ENCODE assay signal across 9 mouse cellular contexts in genomic region chrY:90740013-90740561, GRCm38 (mm10). TPM values are rescaled to one million over a fixed set of nuclear protein-coding genes. Genes with fewer than 3 reads are reported as not detected.
DNase-seq lines count a peak whose midpoint lies in the region; ATAC-seq and TF ChIP-seq lines count a peak whose summit lies in the region.
"Had no signal": no experiment of that assay in that cellular context is flagged by ENCODE, and none has a peak within 500 bp of the region (broad histone marks: within the 10 kb centered on the region; RNA-seq: fewer than 3 reads in every experiment).

No protein-coding gene starts in this region.

- H3K9me3 ChIP-seq in hindbrain, embryonic 11.5 days (ENCODE audit: control insufficient read depth, low read length) = peaks cover 39% of the 10 kb centered on the region
- H3K9me3 ChIP-seq in hindbrain, embryonic 16.5 days (ENCODE audit: control insufficient read depth, low read length) = peaks cover 46% of the 10 kb centered on the region
- peaks cover 36% of the 10 kb centered on the region for H3K9me3 ChIP-seq in CH12.LX (replicated peaks; ENCODE audit: low read length)

- H3K4me2 ChIP-seq in hindbrain, embryonic 11.5 days (replicated peaks; ENCODE audit: low read depth, low read length) = no peak overlapping the region
- no peak overlapping the region for H3K4me2 ChIP-seq in hindbrain, embryonic 16.5 days (ENCODE audit: low read length)
- H3K4me2 ChIP-seq in CH12.LX (ENCODE audit: insufficient read depth, low read depth, poor library complexity, severe bottlenecking) = no peak overlapping the region
- H3K4me2 ChIP-seq: limb, embryonic 13.5 days had no signal

- peaks cover 22% of the 10 kb centered on the region for H3K36me3 ChIP-seq in hindbrain, embryonic 11.5 days (ENCODE audit: control insufficient read depth, insufficient read depth, low read length)
- H3K36me3 ChIP-seq in hindbrain, embryonic 16.5 days (ENCODE audit: control insufficient read depth, insufficient read depth, low read length) = peaks cover 28% of the 10 kb centered on the region
- H3K36me3 ChIP-seq in CH12.LX (replicated peaks in 1 of 2; ENCODE audit: control insufficient read depth in 1 of 2, insufficient read depth in 1 of 2, low read length in 1 of 2) = peaks cover 22 to 36% of the 10 kb centered on the region in 2 experiments

- H3K4me1 ChIP-seq in hindbrain, embryonic 11.5 days (replicated peaks; ENCODE audit: control insufficient read depth, insufficient read depth, low read length) = no peaks in the 10 kb centered on the region
- H3K4me1 ChIP-seq in hindbrain, embryonic 16.5 days (ENCODE audit: control insufficient read depth, insufficient read depth, low read depth, low read length) = no peaks in the 10 kb centered on the region
- H3K4me1 ChIP-seq in CH12.LX (ENCODE audit: control insufficient read depth in 1 of 2, insufficient read depth in 2 of 2) = no peaks in the 10 kb centered on the region
- H3K4me1 ChIP-seq: limb, embryonic 13.5 days had no signal

- TF ChIP-seq RAD21 in CH12.LX (IDR thresholded peaks at IDR 0.05; ENCODE audit: low read depth, low read length) = no peak

- ATAC-seq in hindbrain, embryonic 11.5 days (ENCODE audit: low FRiP score) = peak; percentile 10
- no peak for ATAC-seq in hindbrain, embryonic 16.5 days

- WGBS in hindbrain, embryonic 11.5 days = 51% methylated on average over 14 of the region's 14 CpGs
- WGBS in hindbrain, embryonic 16.5 days = 47% methylated on average over 14 of the region's 14 CpGs

- H3K79me2 ChIP-seq in CH12.LX (replicated peaks; ENCODE audit: control insufficient read depth, extremely low read depth, insufficient read depth, poor library complexity, severe bottlenecking) = no peaks in the 10 kb centered on the region

- H3K9ac ChIP-seq in hindbrain, embryonic 11.5 days (ENCODE audit: low read depth, low read length) = no peak overlapping the region
- no peak overlapping the region for H3K9ac ChIP-seq in hindbrain, embryonic 16.5 days (ENCODE audit: low read depth, low read length)
- H3K9ac ChIP-seq in CH12.LX (ENCODE audit: insufficient read depth, low read depth) = no peak overlapping the region
- H3K9ac ChIP-seq: limb, embryonic 13.5 days had no signal

- peak; percentile 74 for DNase-seq in hindbrain, embryonic 11.5 days (ENCODE audit: low spot score)
- peak; percentile 100 for DNase-seq in CH12.LX (ENCODE audit: extremely low read depth)
- peak; percentile 91 for DNase-seq in c-Kit-positive CD71-positive TER-119-positive erythroid progenitor cells, embryonic 14.5 days (ENCODE audit: low spot score)
- DNase-seq in gastrocnemius, postnatal 10 days = peak; percentile 17
- DNase-seq in kidney, postnatal 25 days = peak; percentile 26 to 71
- DNase-seq in monocyte, adult 2 months (ENCODE audit: low read depth in 1 of 2, low spot score in 2 of 2) = peak; percentile 40 to 70
- DNase-seq in thymus, postnatal 0 days (ENCODE audit: low spot score) = peak; percentile 64

- dilution Hi-C loops in CH12.LX (cut with MboI; ENCODE audit: extremely low pct_ligation_motif_present, extremely low pct_unique_long_range_greater_than_20kb, low sequenced_read_pairs) = no loop called here

- no peak for TF ChIP-seq POLR2A in CH12.LX (IDR thresholded peaks at IDR 0.05; ENCODE audit: low read depth, low read length)

- H3K27ac ChIP-seq in hindbrain, embryonic 11.5 days (ENCODE audit: low read depth, low read length) = no peak overlapping the region
- H3K27ac ChIP-seq in hindbrain, embryonic 16.5 days (ENCODE audit: low read depth, low read length) = no peak overlapping the region
- H3K27ac ChIP-seq in CH12.LX (ENCODE audit: insufficient read depth, low read depth) = no peak overlapping the region
- H3K27ac ChIP-seq: limb, embryonic 13.5 days had no signal

- no peak for TF ChIP-seq CTCF in CH12.LX (conservative IDR thresholded peaks at IDR 0.05 in 1 of 2, IDR thresholded peaks at IDR 0.05 in 1 of 2; ENCODE audit: low read depth in 2 of 2, low read length in 2 of 2)

- H3K27me3 ChIP-seq in hindbrain, embryonic 11.5 days (ENCODE audit: control insufficient read depth, insufficient read depth, low read length) = no peaks in the 10 kb centered on the region
- no peaks in the 10 kb centered on the region for H3K27me3 ChIP-seq in hindbrain, embryonic 16.5 days (replicated peaks; ENCODE audit: control insufficient read depth, insufficient read depth, low read length)
- no peaks in the 10 kb centered on the region for H3K27me3 ChIP-seq in CH12.LX (replicated peaks)
- H3K27me3 ChIP-seq: limb, embryonic 13.5 days had no signal

- H3K4me3 ChIP-seq in hindbrain, embryonic 11.5 days (ENCODE audit: low read depth, low read length) = no peak overlapping the region
- H3K4me3 ChIP-seq in hindbrain, embryonic 16.5 days (ENCODE audit: low read length) = no peak overlapping the region
- H3K4me3 ChIP-seq in CH12.LX (replicated peaks in 1 of 3; ENCODE audit: low read depth in 2 of 3, low read length in 2 of 3, poor library complexity in 1 of 3) = no peak overlapping the region
- H3K4me3 ChIP-seq: limb, embryonic 13.5 days had no signal

- in situ Hi-C loops in CH12.LX (cut with MboI; ENCODE audit: low pct_ligation_motif_present, low pct_unique_long_range_greater_than_20kb, low sequenced_read_pairs) = no loop called here

- TF ChIP-seq EP300 in CH12.LX (IDR thresholded peaks at IDR 0.05; ENCODE audit: low read length) = no peak

TF ChIP-seq in CH12.LX, 34 proteins besides CTCF, POLR2A, EP300 and RAD21:
- TF ChIP-seq MAFK (IDR thresholded peaks at IDR 0.05; ENCODE audit: insufficient replicate concordance, low read length) (no peak), BHLHE40 (IDR thresholded peaks at IDR 0.05; ENCODE audit: low read depth, low read length) (no peak), MAZ (IDR thresholded peaks at IDR 0.05; ENCODE audit: low read depth, low read length) (no peak), ZMIZ1 (IDR thresholded peaks at IDR 0.05; ENCODE audit: low read depth, low read length) (no peak), IRF4 (IDR thresholded peaks at IDR 0.05; ENCODE audit: low read depth, low read length) (no peak), SIN3A (IDR thresholded peaks at IDR 0.05; ENCODE audit: low read length) (no peak), NRF1 (IDR thresholded peaks at IDR 0.05; ENCODE audit: low read depth, low read length) (no peak), NELFE (IDR thresholded peaks at IDR 0.05; ENCODE audit: low read depth, low read length) (no peak), CHD2 (IDR thresholded peaks at IDR 0.05; ENCODE audit: low read length) (no peak), JUN (IDR thresholded peaks at IDR 0.05; ENCODE audit: insufficient read depth, low read depth, low read length) (no peak), ZNF384 (IDR thresholded peaks at IDR 0.05; ENCODE audit: low read depth, low read length) (no peak), CHD1 (IDR thresholded peaks at IDR 0.05; ENCODE audit: low read depth, low read length) (no peak), ETS1 (conservative IDR thresholded peaks at IDR 0.05; ENCODE audit: low read depth, low read length) (no peak), ZKSCAN1 (IDR thresholded peaks at IDR 0.05; ENCODE audit: borderline replicate concordance, low read depth, low read length) (no peak), MAX (IDR thresholded peaks at IDR 0.05; ENCODE audit: low read length) (no peak), E2F4 (IDR thresholded peaks at IDR 0.05; ENCODE audit: insufficient replicate concordance, low read depth, low read length) (no peak), UBTF (IDR thresholded peaks at IDR 0.05; ENCODE audit: low read depth, low read length) (no peak), SMC3 (IDR thresholded peaks at IDR 0.05; ENCODE audit: low read depth, low read length) (no peak), KAT2A (IDR thresholded peaks at IDR 0.05; ENCODE audit: insufficient replicate concordance, low read length) (no peak), PAX5 (IDR thresholded peaks at IDR 0.05; ENCODE audit: low read length) (no peak)

RNA-seq across cellular contexts. Expression of gene Gm21860, which starts 14.5 kb away (rescaled TPM):
- not detected in 2 replicates for polyA plus RNA-seq in hindbrain, embryonic 11.5 days (2014; fragmentation: Nextera tagmentation; extraction: Ambion mirVana)
- not detected in 2 replicates for polyA plus RNA-seq in hindbrain, embryonic 16.5 days (2015; fragmentation: Nextera tagmentation; extraction: Ambion mirVana)
- total RNA-seq in CH12.LX (2012; rRNA removed) = not detected in 2 replicates
- not detected in 2 replicates for total RNA-seq in CH12.LX (2014; rRNA removed)
- polyA plus RNA-seq in CH12.LX (2012; ENCODE audit: insufficient read length, low read depth) = not detected in 2 replicates
- not detected for total RNA-seq in gastrocnemius, postnatal 10 days (2021)
- polyA plus RNA-seq in thymus, postnatal 0 days (2015; fragmentation: Nextera tagmentation; extraction: Ambion mirVana) = not detected in 2 replicates
- polyA plus RNA-seq: limb, embryonic 13.5 days had no signal

RNA-seq across cellular contexts. Expression of gene Gm47283, which starts 44.5 kb away (rescaled TPM):
- not detected in 2 replicates for polyA plus RNA-seq in hindbrain, embryonic 11.5 days (2014; fragmentation: Nextera tagmentation; extraction: Ambion mirVana)
- polyA plus RNA-seq in hindbrain, embryonic 16.5 days (2015; fragmentation: Nextera tagmentation; extraction: Ambion mirVana) = not detected in 2 replicates
- total RNA-seq in CH12.LX (2012; rRNA removed) (not detected in 2 replicates), CH12.LX (2014; rRNA removed) (not detected in 2 replicates)
- polyA plus RNA-seq in CH12.LX (2012; ENCODE audit: insufficient read length, low read depth) = not detected in 2 replicates
- not detected for total RNA-seq in gastrocnemius, postnatal 10 days (2021)
- polyA plus RNA-seq in thymus, postnatal 0 days (2015; fragmentation: Nextera tagmentation; extraction: Ambion mirVana) = not detected in 2 replicates
- polyA plus RNA-seq: limb, embryonic 13.5 days had no signal

Comparison
In these comparisons a context has a peak if more than half of its experiments do, and no peak if none do; other contexts are left out.
1. DNase-seq: peak in every context shown above with its lines; median percentile 100 in CH12.LX; 91 in c-Kit-positive CD71-positive TER-119-positive erythroid progenitor cells, embryonic 14.5 days; 74 in hindbrain, embryonic 11.5 days; 64 in thymus, postnatal 0 days; 55 in monocyte, adult 2 months; 48 in kidney, postnatal 25 days; 17 in gastrocnemius, postnatal 10 days.